Mouse (Mus musculus) megakaryocyte, embryonic 14.5 days (primary cell): ENCODE measurements around the gene Erich3.

ENCODE experiments used
- FLI1 ChIP-seq: IDR thresholded peaks from 2 replicates; pipeline ENCODE4 v1.6.1; 2012; ENCODE audit warnings: low read length, inconsistent platforms, mixed read lengths
- GATA1 ChIP-seq: IDR thresholded peaks from 3 replicates; pipeline ENCODE4 v1.6.1; 2012; ENCODE audit warnings: mixed read lengths, low read length, inconsistent platforms, borderline replicate concordance

- TF ChIP-seq FLI1 (no peak), GATA1 (no peak)
These were observed 41.1 kb downstream of the Erich3 start for GRCm38 (mm10) chr3:154704755-154705154.
